Mouse (Mus musculus) liver, adult 2 months (tissue): ENCODE measurements around the gene Prrt1. TPM values are rescaled to one million over a fixed set of nuclear protein-coding genes. Genes with fewer than 3 reads are reported as not detected.
A peak's percentile ranks its signal among the peaks of the same experiment; 100 is the strongest.

Source experiments
- DNase-seq: peaks from one replicate; pipeline ENCODE4 v3.0.0-alpha.2; 2011; ENCODE audit warnings: low read depth, low spot score; ENCODE audit errors: extremely low read depth
- H3K27ac ChIP-seq: fragments of 200-500 bp; replicated peaks from 2 replicates; pipeline ENCODE4 v1.5.1; 2012; ENCODE audit warnings: low read depth, mild to moderate bottlenecking, control low read depth, inconsistent platforms, low read length; ENCODE audit not compliant: insufficient read depth
- H3K27me3 ChIP-seq: fragments of 200-500 bp; 2 replicates; pipeline ENCODE4 v1.6.1; 2012; ENCODE audit warnings: mild to moderate bottlenecking, moderate library complexity, low read length, inconsistent platforms; ENCODE audit not compliant: control insufficient read depth, insufficient read depth
- H3K36me3 ChIP-seq: fragments of 200-500 bp; 2 replicates; pipeline ENCODE4 v1.6.1; 2012; ENCODE audit warnings: low read length, inconsistent platforms; ENCODE audit not compliant: control insufficient read depth, insufficient read depth
- H3K4me1 ChIP-seq: fragments of 200-500 bp; 2 replicates; pipeline ENCODE4 v1.6.1; 2011; ENCODE audit warnings: low read length; ENCODE audit not compliant: control insufficient read depth, insufficient read depth
- H3K4me3 ChIP-seq: fragments of 200-500 bp; 2 replicates; pipeline ENCODE4 v1.5.1; 2011; ENCODE audit warnings: low read depth, mild to moderate bottlenecking, control low read depth, low read length, moderate library complexity; ENCODE audit not compliant: insufficient read depth
- H3K79me2 ChIP-seq: fragments of 200-500 bp; 2 replicates; pipeline ENCODE4 v1.6.1; 2012; ENCODE audit warnings: inconsistent platforms, mild to moderate bottlenecking, low read length, moderate library complexity; ENCODE audit not compliant: control insufficient read depth, insufficient read depth
- H3K9ac ChIP-seq: fragments of 200-500 bp; 2 replicates; pipeline ENCODE4 v1.6.1; 2012; ENCODE audit warnings: low read depth, mild to moderate bottlenecking, control low read depth, inconsistent platforms, low read length
- CTCF ChIP-seq: fragments of 200-500 bp; IDR thresholded peaks from 2 replicates; pipeline ENCODE4 v1.5.1; 2011; ENCODE audit warnings: low read depth, low read length, control low read depth
- POLR2A ChIP-seq: fragments of 200-500 bp; IDR thresholded peaks from 2 replicates; pipeline ENCODE4 v1.6.1; 2011; ENCODE audit warnings: low read length, control low read depth; ENCODE audit not compliant: insufficient read depth; ENCODE audit errors: extremely low read depth
- WGBS: fragments of 180-500 bp; shearing (Covaris S2); methylation state at CpG from one replicate; pipeline ENCODE4 v1.1.7; 2018; 5-methylcytosine and 5-hydroxymethylcytosine counted together
- polyA plus RNA-seq: library from polyadenylated mRNA; depleted of rRNA; stranded (reverse); fragments of >200 nt; gene quantifications from 2 replicates; pipeline ENCODE4 v1.2.3, GENCODE M21; 2012
- total RNA-seq: library from RNA; depleted of rRNA; stranded (reverse); fragments of >200 nt; gene quantifications from 2 replicates; pipeline ENCODE4 v1.2.3, GENCODE M21; 2014

Gene Prrt1
- total and polyA plus RNA-seq, 2 experiments, result 0.32 TPM; not detected in 1

DNA sequence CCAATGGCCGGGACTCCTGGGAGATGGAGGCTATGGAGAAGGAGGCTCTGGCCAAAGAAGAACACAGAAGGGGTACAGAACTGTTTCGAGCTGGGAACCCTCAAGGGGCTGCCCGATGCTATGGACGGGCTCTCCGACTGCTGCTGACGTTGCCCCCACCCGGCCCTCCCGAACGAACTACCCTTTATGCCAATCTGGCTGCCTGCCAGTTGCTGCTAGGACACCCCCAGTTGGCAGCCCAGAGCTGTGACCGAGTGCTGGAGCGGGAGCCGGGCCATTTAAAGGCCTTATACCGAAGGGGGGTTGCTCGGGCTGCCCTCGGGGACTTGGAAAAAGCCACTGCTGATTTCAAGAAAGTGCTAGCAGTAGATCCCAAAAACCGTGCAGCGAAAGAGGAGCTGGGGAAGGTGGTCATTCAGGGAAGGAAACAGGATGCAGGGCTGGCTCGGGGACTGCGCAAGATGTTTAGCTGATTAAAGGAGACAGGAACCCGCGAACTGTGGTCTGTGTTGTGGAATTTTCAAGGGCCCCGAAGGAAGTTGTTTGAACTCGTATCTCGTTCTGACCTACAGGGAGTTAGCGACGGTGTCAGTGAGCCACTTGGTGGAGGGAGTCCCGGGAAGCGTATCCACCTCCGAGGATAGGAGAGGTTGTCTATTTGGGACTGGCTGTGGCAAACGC lies 16.6 kb downstream of the Prrt1 start:
- peaks cover 12% of the 10 kb centered on the region for H3K4me1 ChIP-seq
- no peak for DNase-seq
- H3K79me2 ChIP-seq, result no peaks in the 10 kb centered on the region; the same call in 1 of the 2 replicates
- H3K27ac ChIP-seq, result no peak overlapping the region
- no peak for TF ChIP-seq CTCF
- TF ChIP-seq POLR2A, result no peak
- H3K9ac ChIP-seq, result no peak overlapping the region
- 80% methylated on average over 30 of the region's 30 CpGs for WGBS
- H3K4me3 ChIP-seq, result no peak overlapping the region
- no peaks in the 10 kb centered on the region for H3K27me3 ChIP-seq
- no peaks in the 10 kb centered on the region for H3K36me3 ChIP-seq

- Histone ChIP-seq H3K27me3 (no peaks in the 10 kb centered on the region), H3K36me3 (no peaks in the 10 kb centered on the region), H3K9ac (peak within 1 kb of the TSS; percentile 72), H3K4me3 (peak within 1 kb of the TSS; percentile 79), H3K4me1 (peaks cover 12% of the 10 kb centered on the region), H3K79me2 (no peaks in the 10 kb centered on the region; the same call in 1 of the 2 replicates), H3K27ac (peak within 1 kb of the TSS; percentile 61)
- under 1% methylated on average over 65 of the region's 66 CpGs for WGBS
- peak; percentile 97 for DNase-seq
- TF ChIP-seq POLR2A (0 out of 2 replicates have a peak, but pooled peaks have one; percentile 46), CTCF (no peak)
These were observed 17.8 kb downstream of the Prrt1 start, which contains the start of gene Atf6b for GRCm38 (mm10) chr17:34646906-34647787. Gene Atf6b (plus strand): TSS chr17:34647146.

DNA sequence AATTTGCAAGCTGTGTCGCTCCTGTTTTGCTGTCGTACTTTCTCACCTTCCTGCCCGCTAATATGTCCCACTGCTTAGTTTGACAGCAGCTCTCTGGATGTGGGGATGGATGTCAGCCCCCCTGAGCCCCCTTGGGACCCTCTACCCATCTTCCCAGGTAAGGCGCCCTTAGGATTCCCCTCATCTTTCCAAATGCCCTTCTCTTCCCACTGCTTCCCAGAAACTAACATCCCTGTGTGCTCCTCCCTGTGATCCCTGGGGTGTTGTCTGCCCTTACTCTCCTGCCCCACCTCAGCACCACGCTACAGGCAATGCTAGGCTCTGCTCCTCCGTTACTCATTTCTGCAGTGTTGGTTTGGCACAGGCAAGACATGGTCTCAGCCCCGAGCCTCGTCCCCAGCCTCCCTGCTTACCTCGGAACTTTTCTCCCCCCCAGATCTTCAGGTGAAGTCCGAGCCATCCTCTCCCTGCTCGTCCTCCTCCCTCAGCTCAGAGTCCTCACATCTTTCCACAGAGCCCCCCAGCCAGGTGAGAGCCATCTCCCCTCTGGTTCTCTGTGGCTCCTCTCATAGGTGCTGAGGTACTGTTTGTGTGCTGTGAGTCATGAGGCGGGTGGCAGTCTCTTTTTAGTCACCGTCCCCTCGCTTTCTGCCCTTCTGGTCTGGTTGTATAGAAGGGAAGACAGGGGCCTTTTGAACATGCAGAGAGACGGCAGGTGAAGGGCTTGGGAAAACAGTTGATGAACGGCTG lies 19.0 kb downstream of the Prrt1 start:
- H3K4me1 ChIP-seq, result peaks cover 12% of the 10 kb centered on the region
- 91% methylated on average over 16 of the region's 16 CpGs for WGBS

DNA sequence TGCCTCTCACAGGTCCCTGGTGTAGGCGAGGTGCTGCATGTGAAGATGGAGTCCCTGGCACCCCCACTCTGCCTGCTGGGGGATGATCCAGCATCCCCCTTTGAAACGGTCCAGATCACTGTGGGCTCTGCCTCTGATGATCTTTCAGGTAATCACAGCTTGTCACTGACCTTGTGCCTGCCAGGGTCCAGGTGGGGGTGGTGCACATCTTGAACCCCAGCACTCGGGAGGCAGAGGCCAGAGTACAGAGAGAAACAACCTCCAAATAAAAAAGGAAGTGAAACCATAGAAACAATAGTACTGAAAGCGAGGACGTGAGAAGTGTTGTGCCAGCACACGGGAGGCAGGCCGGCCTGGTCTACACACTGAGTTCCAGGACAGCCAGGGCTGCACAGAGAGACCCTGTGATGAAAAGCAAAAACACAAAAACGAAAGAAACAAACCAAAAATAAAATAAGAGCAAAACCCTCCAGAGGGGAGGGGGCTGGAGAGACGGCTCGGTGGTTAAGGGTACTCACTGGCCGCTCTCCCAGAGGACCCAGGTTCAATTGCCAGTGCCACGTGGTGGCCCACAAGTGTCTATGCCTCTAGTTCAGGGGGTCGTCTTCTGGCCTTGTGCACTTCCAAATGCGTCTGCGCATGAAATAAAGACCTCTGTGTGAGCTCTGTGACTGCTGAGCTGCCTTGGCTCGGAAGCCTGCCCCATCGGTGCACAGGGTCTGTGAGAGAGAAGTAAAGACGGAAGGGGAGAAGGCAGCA lies 20.0 kb downstream of the Prrt1 start:
- H3K79me2 ChIP-seq, result no peaks in the 10 kb centered on the region; the same call in 1 of the 2 replicates
- no peak overlapping the region for H3K9ac ChIP-seq
- TF ChIP-seq CTCF (no peak), POLR2A (no peak)
- H3K36me3 ChIP-seq, result peaks cover 3% of the 10 kb centered on the region; the same call in 1 of the 2 replicates
- H3K4me1 ChIP-seq, result peaks cover 12% of the 10 kb centered on the region
- no peak overlapping the region for H3K27ac ChIP-seq
- no peaks in the 10 kb centered on the region for H3K27me3 ChIP-seq
- DNase-seq, result no peak
- no peak overlapping the region for H3K4me3 ChIP-seq
- WGBS, result 85% methylated on average over 18 of the region's 18 CpGs

More for the DNA sequence above, 19.0 kb downstream of the Prrt1 start:
- H3K27ac ChIP-seq, result no peak overlapping the region
- H3K79me2 ChIP-seq, result no peaks in the 10 kb centered on the region; the same call in 1 of the 2 replicates
- H3K9ac ChIP-seq, result no peak overlapping the region
- TF ChIP-seq CTCF (no peak), POLR2A (no peak)
- no peak overlapping the region for H3K4me3 ChIP-seq
- DNase-seq, result no peak
- no peaks in the 10 kb centered on the region for H3K27me3 ChIP-seq
- peaks cover 1% of the 10 kb centered on the region; the same call in 1 of the 2 replicates for H3K36me3 ChIP-seq

DNA sequence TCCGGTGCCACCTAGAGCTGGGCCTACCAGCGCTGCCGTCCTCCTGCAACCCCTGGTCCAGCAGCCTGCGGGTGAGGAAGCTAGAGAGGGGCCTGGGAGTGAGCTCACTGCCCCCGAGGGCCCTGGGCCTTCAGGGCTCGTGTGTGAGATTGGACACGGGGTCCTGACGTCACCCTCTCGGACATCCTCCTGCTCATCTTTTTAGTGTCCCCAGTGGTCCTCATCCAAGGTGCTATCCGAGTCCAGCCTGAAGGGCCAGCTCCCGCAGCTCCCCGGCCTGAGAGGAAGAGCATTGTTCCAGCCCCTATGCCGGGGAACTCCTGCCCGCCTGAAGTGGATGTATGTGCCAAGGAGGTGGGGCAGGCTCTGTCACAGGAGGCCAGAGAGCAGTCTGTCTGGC lies 21.4 kb downstream of the Prrt1 start:
- Histone ChIP-seq H3K27me3 (no peaks in the 10 kb centered on the region), H3K4me1 (peaks cover 9% of the 10 kb centered on the region), H3K9ac (no peak overlapping the region), H3K36me3 (peaks cover 3% of the 10 kb centered on the region; the same call in 1 of the 2 replicates), H3K27ac (no peak overlapping the region), H3K79me2 (no peaks in the 10 kb centered on the region; the same call in 1 of the 2 replicates), H3K4me3 (no peak overlapping the region)
- WGBS, result 96% methylated on average over 14 of the region's 14 CpGs
- TF ChIP-seq CTCF, result no peak
- no peak for TF ChIP-seq POLR2A
- DNase-seq, result no peak
